Mouse (Mus musculus): ENCODE measurements around the gene Atpaf2. TPM values are rescaled to one million over a fixed set of nuclear protein-coding genes. Genes with fewer than 3 reads are reported as not detected.

The Atpaf2 gene
- polyA plus RNA-seq, 1 experiment from 2014 or later, result 78.9 TPM

GRCm38 (mm10) chr11:60384762-60385421 is 33.4 kb downstream of the Atpaf2 start:
- H3K4me1 ChIP-seq (ENCODE audit: control insufficient read depth, insufficient read depth, low read length), result peaks cover 7% of the 10 kb centered on the region
- no peaks in the 10 kb centered on the region for H3K27me3 ChIP-seq (replicated peaks; ENCODE audit: control insufficient read depth, insufficient read depth, low read length)
- no peak overlapping the region for H3K4me3 ChIP-seq (ENCODE audit: low read length)
- no peaks in the 10 kb centered on the region for H3K36me3 ChIP-seq (ENCODE audit: control insufficient read depth, insufficient read depth, low read length)
- no peak overlapping the region for H3K27ac ChIP-seq (ENCODE audit: low read length)
- H3K9ac ChIP-seq (ENCODE audit: low read depth, low read length), result peak overlapping the region; percentile 38; the same call in 1 of the 2 replicates
- ATAC-seq, result no peak
- no peaks in the 10 kb centered on the region for H3K9me3 ChIP-seq (ENCODE audit: control insufficient read depth, low read length)
- H3K4me2 ChIP-seq (ENCODE audit: low read depth, low read length), result 0 out of 2 replicates have a peak overlapping the region, but pooled peaks have one; percentile 8
- WGBS, result 21% methylated on average over 16 of the region's 16 CpGs

- Histone ChIP-seq H3K4me2 (ENCODE audit: low read depth, low read length) (no peak overlapping the region), H3K4me3 (ENCODE audit: low read length) (no peak overlapping the region), H3K9me3 (ENCODE audit: control insufficient read depth, low read length) (no peaks in the 10 kb centered on the region)
Measured at GRCm38 (mm10) chr11:60383518-60383917, 34.7 kb downstream of the Atpaf2 start.

GRCm38 (mm10) chr11:60374481-60374880 is 43.8 kb downstream of the Atpaf2 start:
- H3K9ac ChIP-seq (ENCODE audit: low read depth, low read length), result no peak overlapping the region
- no peak overlapping the region for H3K27ac ChIP-seq (ENCODE audit: low read length)
- no peak for ATAC-seq

More at GRCm38 (mm10) chr11:60383518-60383917, 34.7 kb downstream of the Atpaf2 start:
- H3K4me1 ChIP-seq (ENCODE audit: control insufficient read depth, insufficient read depth, low read length), result peaks cover 7% of the 10 kb centered on the region
- no peak overlapping the region for H3K9ac ChIP-seq (ENCODE audit: low read depth, low read length)
- no peak for ATAC-seq
- H3K27me3 ChIP-seq (replicated peaks; ENCODE audit: control insufficient read depth, insufficient read depth, low read length), result no peaks in the 10 kb centered on the region
- H3K36me3 ChIP-seq (ENCODE audit: control insufficient read depth, insufficient read depth, low read length), result no peaks in the 10 kb centered on the region
- WGBS, result 91% methylated on average over 6 of the region's 6 CpGs
- no peak overlapping the region for H3K27ac ChIP-seq (ENCODE audit: low read length)

GRCm38 (mm10) chr11:60370431-60370830 is 47.8 kb downstream of the Atpaf2 start:
- Histone ChIP-seq H3K4me3 (ENCODE audit: low read length) (no peak overlapping the region), H3K4me2 (ENCODE audit: low read depth, low read length) (no peak overlapping the region), H3K36me3 (ENCODE audit: control insufficient read depth, insufficient read depth, low read length) (no peaks in the 10 kb centered on the region), H3K27me3 (replicated peaks; ENCODE audit: control insufficient read depth, insufficient read depth, low read length) (no peaks in the 10 kb centered on the region), H3K9me3 (ENCODE audit: control insufficient read depth, low read length) (no peaks in the 10 kb centered on the region), H3K27ac (ENCODE audit: low read length) (no peak overlapping the region), H3K4me1 (ENCODE audit: control insufficient read depth, insufficient read depth, low read length) (peaks cover 8% of the 10 kb centered on the region; the same call in 1 of the 2 replicates), H3K9ac (ENCODE audit: low read depth, low read length) (no peak overlapping the region)
- ATAC-seq, result no peak
- WGBS, result 85% methylated on average over 13 of the region's 13 CpGs

More at GRCm38 (mm10) chr11:60374481-60374880, 43.8 kb downstream of the Atpaf2 start:
- no peak overlapping the region for H3K4me2 ChIP-seq (ENCODE audit: low read depth, low read length)
- no peaks in the 10 kb centered on the region for H3K4me1 ChIP-seq (ENCODE audit: control insufficient read depth, insufficient read depth, low read length)
- WGBS, result 76% methylated on average over 6 of the region's 6 CpGs
- H3K36me3 ChIP-seq (ENCODE audit: control insufficient read depth, insufficient read depth, low read length), result no peaks in the 10 kb centered on the region
- H3K9me3 ChIP-seq (ENCODE audit: control insufficient read depth, low read length), result no peaks in the 10 kb centered on the region
- no peaks in the 10 kb centered on the region for H3K27me3 ChIP-seq (replicated peaks; ENCODE audit: control insufficient read depth, insufficient read depth, low read length)
- no peak overlapping the region for H3K4me3 ChIP-seq (ENCODE audit: low read length)

- Histone ChIP-seq H3K36me3 (ENCODE audit: control insufficient read depth, insufficient read depth, low read length) (no peaks in the 10 kb centered on the region), H3K4me1 (ENCODE audit: control insufficient read depth, insufficient read depth, low read length) (peaks cover 8% of the 10 kb centered on the region; the same call in 1 of the 2 replicates), H3K4me3 (ENCODE audit: low read length) (no peak overlapping the region), H3K4me2 (ENCODE audit: low read depth, low read length) (no peak overlapping the region), H3K27me3 (replicated peaks; ENCODE audit: control insufficient read depth, insufficient read depth, low read length) (no peaks in the 10 kb centered on the region), H3K9me3 (ENCODE audit: control insufficient read depth, low read length) (no peaks in the 10 kb centered on the region), H3K9ac (ENCODE audit: low read depth, low read length) (no peak overlapping the region), H3K27ac (ENCODE audit: low read length) (no peak overlapping the region)
- no peak for ATAC-seq
- 68% methylated on average over 4 of the region's 4 CpGs for WGBS
Measured at GRCm38 (mm10) chr11:60369448-60369847, 48.8 kb downstream of the Atpaf2 start.

- WGBS, result 63% methylated on average over 4 of the region's 4 CpGs
- H3K27me3 ChIP-seq (replicated peaks; ENCODE audit: control insufficient read depth, insufficient read depth, low read length), result no peaks in the 10 kb centered on the region
- H3K4me1 ChIP-seq (ENCODE audit: control insufficient read depth, insufficient read depth, low read length), result peaks cover 8% of the 10 kb centered on the region; the same call in 1 of the 2 replicates
- no peak overlapping the region for H3K4me3 ChIP-seq (ENCODE audit: low read length)
- H3K9me3 ChIP-seq (ENCODE audit: control insufficient read depth, low read length), result no peaks in the 10 kb centered on the region
- H3K27ac ChIP-seq (ENCODE audit: low read length), result no peak overlapping the region
- H3K4me2 ChIP-seq (ENCODE audit: low read depth, low read length), result no peak overlapping the region
- H3K9ac ChIP-seq (ENCODE audit: low read depth, low read length), result no peak overlapping the region
- no peaks in the 10 kb centered on the region for H3K36me3 ChIP-seq (ENCODE audit: control insufficient read depth, insufficient read depth, low read length)
- no peak for ATAC-seq
Measured at GRCm38 (mm10) chr11:60368909-60369308, 49.3 kb downstream of the Atpaf2 start.

- Histone ChIP-seq H3K9ac (ENCODE audit: low read depth, low read length) (no peak overlapping the region), H3K27ac (ENCODE audit: low read length) (no peak overlapping the region), H3K36me3 (ENCODE audit: control insufficient read depth, insufficient read depth, low read length) (no peaks in the 10 kb centered on the region), H3K27me3 (replicated peaks; ENCODE audit: control insufficient read depth, insufficient read depth, low read length) (no peaks in the 10 kb centered on the region), H3K9me3 (ENCODE audit: control insufficient read depth, low read length) (no peaks in the 10 kb centered on the region), H3K4me3 (ENCODE audit: low read length) (no peak overlapping the region), H3K4me1 (ENCODE audit: control insufficient read depth, insufficient read depth, low read length) (peaks cover 8% of the 10 kb centered on the region; the same call in 1 of the 2 replicates), H3K4me2 (ENCODE audit: low read depth, low read length) (no peak overlapping the region)
- WGBS, result 63% methylated on average over 3 of the region's 3 CpGs
- no peak for ATAC-seq
Measured at GRCm38 (mm10) chr11:60367256-60367655, 51.0 kb downstream of the Atpaf2 start.

GRCm38 (mm10) chr11:60366239-60367019 is 51.8 kb downstream of the Atpaf2 start:
- H3K9me3 ChIP-seq (ENCODE audit: control insufficient read depth, low read length), result no peaks in the 10 kb centered on the region
- H3K9ac ChIP-seq (ENCODE audit: low read depth, low read length), result 0 out of 2 replicates have a peak overlapping the region, but pooled peaks have one; percentile 13
- H3K4me3 ChIP-seq (ENCODE audit: low read length), result no peak overlapping the region
- H3K4me1 ChIP-seq (ENCODE audit: control insufficient read depth, insufficient read depth, low read length), result peaks cover 8% of the 10 kb centered on the region; the same call in 1 of the 2 replicates
- H3K27ac ChIP-seq (ENCODE audit: low read length), result no peak overlapping the region
- H3K27me3 ChIP-seq (replicated peaks; ENCODE audit: control insufficient read depth, insufficient read depth, low read length), result no peaks in the 10 kb centered on the region
- no peak for ATAC-seq
- peak overlapping the region; percentile 11; the same call in 1 of the 2 replicates for H3K4me2 ChIP-seq (ENCODE audit: low read depth, low read length)
- 31% methylated on average over 16 of the region's 16 CpGs for WGBS
- H3K36me3 ChIP-seq (ENCODE audit: control insufficient read depth, insufficient read depth, low read length), result no peaks in the 10 kb centered on the region

- Histone ChIP-seq H3K27me3 (replicated peaks; ENCODE audit: control insufficient read depth, insufficient read depth, low read length) (no peaks in the 10 kb centered on the region), H3K4me2 (ENCODE audit: low read depth, low read length) (no peak overlapping the region), H3K9ac (ENCODE audit: low read depth, low read length) (no peak overlapping the region), H3K4me3 (ENCODE audit: low read length) (no peak overlapping the region), H3K4me1 (ENCODE audit: control insufficient read depth, insufficient read depth, low read length) (no peaks in the 10 kb centered on the region), H3K27ac (ENCODE audit: low read length) (0 out of 2 replicates have a peak overlapping the region, but pooled peaks have one; percentile 8), H3K36me3 (ENCODE audit: control insufficient read depth, insufficient read depth, low read length) (no peaks in the 10 kb centered on the region), H3K9me3 (ENCODE audit: control insufficient read depth, low read length) (no peaks in the 10 kb centered on the region)
- 77% methylated on average over 5 of the region's 5 CpGs for WGBS
- no peak for ATAC-seq
Measured at GRCm38 (mm10) chr11:60360631-60361201, 57.5 kb downstream of the Atpaf2 start.
